Mouse (Mus musculus) midbrain, postnatal 0 days (tissue): Measurements from ENCODE around the gene Hist1h3e. TPM values are rescaled to one million over a fixed set of nuclear protein-coding genes. Genes with fewer than 3 reads are reported as not detected.
"Not testable (repeated sequence)": the region's sequence is repeated elsewhere in the genome, so short reads cannot be mapped to it uniquely, and the experiment has no call there.

Experiments used
- ATAC-seq: fragments of 200-750 bp; cut with Nextera tagmentation; 2 replicates; pipeline ENCODE4 v1.8.0; 2017; ENCODE audit warnings: moderate number of reproducible peaks, mild to moderate bottlenecking, moderate TSS enrichment, moderate library complexity; ENCODE audit not compliant: low FRiP score
- DNase-seq: peaks from one replicate; pipeline ENCODE4 v3.0.0-alpha.2; 2015; ENCODE audit warnings: low spot score
- H3K27ac ChIP-seq: fragments of 300-500 bp; sonication (generic); 2 replicates; pipeline ENCODE4 v1.5.1; 2014; ENCODE audit warnings: low read depth, mild to moderate bottlenecking, low read length, mixed read lengths
- H3K27me3 ChIP-seq: fragments of 300-500 bp; sonication (generic); 2 replicates; pipeline ENCODE4 v1.6.1; 2014; ENCODE audit warnings: low read length, control low read depth, mixed read lengths; ENCODE audit not compliant: insufficient read depth
- H3K36me3 ChIP-seq: fragments of 300-500 bp; sonication (generic); 2 replicates; pipeline ENCODE4 v1.6.1; 2014; ENCODE audit warnings: low read length, control low read depth, mixed read lengths; ENCODE audit not compliant: insufficient read depth
- H3K4me1 ChIP-seq: fragments of 300-500 bp; sonication (generic); 2 replicates; pipeline ENCODE4 v1.6.1; 2014; ENCODE audit warnings: mild to moderate bottlenecking, control low read depth, antibody characterized with exemption, low read length, mixed read lengths; ENCODE audit not compliant: insufficient read depth
- H3K4me2 ChIP-seq: fragments of 300-500 bp; sonication (generic); 2 replicates; pipeline ENCODE4 v1.6.1; 2014; ENCODE audit warnings: low read depth, mild to moderate bottlenecking, low read length, mixed read lengths; ENCODE audit not compliant: poor library complexity, severe bottlenecking
- H3K4me3 ChIP-seq: fragments of 300-500 bp; sonication (generic); 2 replicates; pipeline ENCODE4 v1.5.1; 2014; ENCODE audit warnings: low read depth, mild to moderate bottlenecking, low read length, moderate library complexity
- H3K9ac ChIP-seq: fragments of 300-500 bp; sonication (generic); replicated peaks from 2 replicates; pipeline ENCODE4 v1.6.1; 2014; ENCODE audit warnings: mild to moderate bottlenecking, low read length, moderate library complexity, mixed read lengths; ENCODE audit not compliant: poor library complexity, severe bottlenecking
- H3K9me3 ChIP-seq: fragments of 300-500 bp; sonication (generic); 2 replicates; pipeline ENCODE4 v1.6.1; 2016; ENCODE audit warnings: low read length, control low read depth
- CTCF ChIP-seq: IDR thresholded peaks from 2 replicates; pipeline ENCODE4 v1.5.1; 2016; ENCODE audit warnings: antibody characterized with exemption, mild to moderate bottlenecking
- WGBS: fragments of 180-500 bp; shearing (Covaris S2); extraction: QIAGEN DNeasy Blood & Tissue Kit; methylation state at CpG from one replicate; pipeline ENCODE4 v1.1.7; 2014; 5-methylcytosine and 5-hydroxymethylcytosine counted together
- polyA plus RNA-seq: library from polyadenylated mRNA; unstranded; fragments of >200 nt; fragmentation: Nextera tagmentation; extraction: Ambion mirVana; gene quantifications from 2 replicates; pipeline ENCODE4 v1.2.1, GENCODE M21; 2015
- total RNA-seq: library from RNA; depleted of rRNA; stranded (reverse); fragments of >200 nt; gene quantifications from 2 replicates; pipeline ENCODE4 v1.2.3, GENCODE M21; 2014

Gene Hist1h3e
- total and polyA plus RNA-seq, 2 experiments from 2014 or later, result 1.2 to 384 TPM

DNA sequence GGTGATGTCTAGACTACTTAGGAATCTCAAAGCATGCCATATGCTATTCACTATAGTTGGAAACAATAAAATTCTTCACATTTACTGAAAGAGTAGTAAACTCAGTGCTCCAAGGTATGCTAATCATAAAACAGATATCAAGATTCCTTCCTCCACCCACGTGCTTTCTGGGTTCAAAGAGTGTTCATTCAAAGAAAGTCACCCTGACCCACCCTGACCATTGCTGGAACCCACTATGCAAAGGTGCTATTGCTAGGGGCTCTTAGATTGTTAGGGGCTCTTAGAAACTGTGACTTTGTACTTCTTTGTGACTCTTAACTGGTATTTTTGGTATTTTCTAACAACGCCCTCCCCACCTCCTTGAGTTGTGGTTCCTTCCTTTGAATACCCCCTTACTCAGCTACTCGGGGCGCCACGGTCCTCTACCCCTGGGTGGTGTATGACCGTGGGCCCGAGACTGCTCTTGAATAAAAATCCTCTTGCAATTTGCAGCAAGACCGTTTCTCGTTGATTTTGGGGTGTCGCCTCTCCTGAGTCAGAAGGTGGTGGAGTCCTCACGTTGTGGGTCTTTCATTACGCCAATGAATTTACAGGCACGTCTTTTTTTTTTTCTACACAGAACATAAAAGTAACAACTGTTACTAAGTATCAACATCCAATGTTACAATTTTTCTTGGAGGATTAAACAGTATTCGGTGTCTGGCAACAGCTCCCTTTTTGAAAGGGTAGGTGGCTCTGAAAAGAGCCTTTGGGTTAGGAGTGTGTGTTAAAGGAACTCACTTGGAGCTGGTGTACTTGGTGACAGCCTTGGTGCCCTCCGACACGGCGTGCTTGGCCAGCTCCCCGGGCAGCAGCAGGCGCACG, 11.1 kb upstream of the Hist1h3e start:
- H3K4me3 ChIP-seq, result peak overlapping the region; percentile 30; the same call in 1 of the 2 replicates
- ATAC-seq, H3K27me3 ChIP-seq, H3K36me3 ChIP-seq, DNase-seq, H3K4me1 ChIP-seq, H3K9ac ChIP-seq, H3K9me3 ChIP-seq: not testable (repeated sequence)
- 12% methylated on average over 18 of the region's 20 CpGs for WGBS
- H3K4me2 ChIP-seq, result peak overlapping the region; percentile 54
- peak overlapping the region; percentile 47; the same call in 1 of the 2 replicates for H3K27ac ChIP-seq

- TF ChIP-seq CTCF, result no peak
- peak overlapping the region; percentile 52 for H3K4me2 ChIP-seq
- DNase-seq (no peak), ATAC-seq (no peak)
- no peaks in the 10 kb centered on the region for H3K27me3 ChIP-seq
- no peak overlapping the region for H3K27ac ChIP-seq
- 0 out of 2 replicates have a peak overlapping the region, but pooled peaks have one; percentile 20 for H3K9ac ChIP-seq
- no peaks in the 10 kb centered on the region for H3K9me3 ChIP-seq
- peak overlapping the region; percentile 39; the same call in 1 of the 2 replicates for H3K4me3 ChIP-seq
- WGBS, result 45% methylated on average over 2 of the region's 2 CpGs
- 0 out of 2 replicates have a peak, but pooled peaks cover 8% of the 10 kb centered on the region for H3K4me1 ChIP-seq
- H3K36me3 ChIP-seq, result no peaks in the 10 kb centered on the region
Observed at GRCm38 (mm10) chr13:23572218-23573033, 10.3 kb upstream of the Hist1h3e start.

DNA sequence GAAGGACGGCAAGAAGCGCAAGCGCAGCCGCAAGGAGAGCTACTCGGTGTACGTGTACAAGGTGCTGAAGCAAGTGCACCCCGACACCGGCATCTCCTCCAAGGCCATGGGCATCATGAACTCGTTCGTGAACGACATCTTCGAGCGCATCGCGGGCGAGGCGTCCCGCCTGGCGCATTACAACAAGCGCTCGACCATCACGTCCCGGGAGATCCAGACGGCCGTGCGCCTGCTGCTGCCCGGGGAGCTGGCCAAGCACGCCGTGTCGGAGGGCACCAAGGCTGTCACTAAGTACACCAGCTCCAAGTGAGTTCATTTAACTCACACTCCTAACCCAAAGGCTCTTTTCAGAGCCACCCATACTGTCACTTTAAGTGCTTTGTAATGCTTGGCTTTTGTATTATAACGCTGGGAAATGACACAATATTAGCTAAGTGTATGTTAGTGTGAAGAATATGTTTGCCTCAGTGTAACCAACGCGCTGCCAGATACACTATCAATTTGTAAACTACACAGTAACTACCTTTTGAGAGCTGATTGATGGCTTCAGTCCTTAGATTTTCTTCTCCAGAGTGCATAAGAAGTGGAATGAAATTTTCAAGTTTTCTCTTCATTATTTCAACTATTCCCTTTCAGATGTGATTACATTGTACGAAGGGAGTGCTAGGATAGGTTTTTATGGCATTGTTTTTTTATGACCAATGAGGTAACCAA, 9.5 kb upstream of the Hist1h3e start:
- not testable (repeated sequence) for H3K36me3 ChIP-seq, H3K9me3 ChIP-seq, DNase-seq, H3K4me1 ChIP-seq, ATAC-seq, H3K27me3 ChIP-seq
- WGBS, result under 1% methylated on average over 8 of the region's 34 CpGs
- Histone ChIP-seq H3K4me2 (peak overlapping the region; percentile 52), H3K4me3 (peak overlapping the region; percentile 39), H3K27ac (peak overlapping the region; percentile 86), H3K9ac (peak overlapping the region; percentile 50; the same call in 1 of the 2 replicates)

DNA sequence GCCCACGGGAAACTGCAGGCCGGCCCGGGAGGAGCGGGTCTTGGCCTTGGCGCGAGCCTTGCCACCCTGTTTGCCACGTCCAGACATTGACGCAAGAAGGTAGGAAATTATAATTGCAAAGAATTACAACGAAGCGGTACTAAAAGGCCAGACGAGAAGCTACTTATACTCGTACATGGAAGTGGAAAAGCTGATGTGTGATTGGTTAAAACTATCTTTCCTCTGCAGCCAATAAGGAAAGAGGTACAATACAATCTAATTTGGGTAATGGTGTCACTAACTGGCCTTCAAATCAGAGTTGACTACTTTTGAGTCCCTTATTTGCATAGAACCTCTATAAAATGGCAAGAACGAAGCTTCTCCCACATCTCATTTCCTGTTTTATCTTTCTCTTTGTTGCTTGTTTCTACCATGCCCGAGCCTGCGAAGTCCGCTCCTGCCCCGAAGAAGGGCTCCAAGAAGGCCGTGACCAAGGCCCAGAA, 8.9 kb upstream of the Hist1h3e start, which contains the start of the genes Hist1h2ae and Hist1h2bg:
Hist1h2ae (minus strand) TSS at position 199 of the 482 bp plus-strand sequence.
Hist1h2bg (plus strand) TSS at position 375 of the 482 bp plus-strand sequence.
- H3K4me2 ChIP-seq, result peak within 1 kb of the TSS; percentile 52
- 0% methylated on average over 16 of the region's 18 CpGs for WGBS
- H3K9me3 ChIP-seq, result no peaks in the 10 kb centered on the region
- no peaks in the 10 kb centered on the region for H3K36me3 ChIP-seq
- H3K9ac ChIP-seq, result peak within 1 kb of the TSS; percentile 50; the same call in 1 of the 2 replicates
- DNase-seq, result peak; percentile 97
- H3K27me3 ChIP-seq, result no peaks in the 10 kb centered on the region
- TF ChIP-seq CTCF, result no peak
- 0 out of 2 replicates have a peak, but pooled peaks cover 3% of the 10 kb centered on the region for H3K4me1 ChIP-seq
- H3K4me3 ChIP-seq, result peak within 1 kb of the TSS; percentile 39
- peak; percentile 90 for ATAC-seq
- peak within 1 kb of the TSS; percentile 86 for H3K27ac ChIP-seq

DNA sequence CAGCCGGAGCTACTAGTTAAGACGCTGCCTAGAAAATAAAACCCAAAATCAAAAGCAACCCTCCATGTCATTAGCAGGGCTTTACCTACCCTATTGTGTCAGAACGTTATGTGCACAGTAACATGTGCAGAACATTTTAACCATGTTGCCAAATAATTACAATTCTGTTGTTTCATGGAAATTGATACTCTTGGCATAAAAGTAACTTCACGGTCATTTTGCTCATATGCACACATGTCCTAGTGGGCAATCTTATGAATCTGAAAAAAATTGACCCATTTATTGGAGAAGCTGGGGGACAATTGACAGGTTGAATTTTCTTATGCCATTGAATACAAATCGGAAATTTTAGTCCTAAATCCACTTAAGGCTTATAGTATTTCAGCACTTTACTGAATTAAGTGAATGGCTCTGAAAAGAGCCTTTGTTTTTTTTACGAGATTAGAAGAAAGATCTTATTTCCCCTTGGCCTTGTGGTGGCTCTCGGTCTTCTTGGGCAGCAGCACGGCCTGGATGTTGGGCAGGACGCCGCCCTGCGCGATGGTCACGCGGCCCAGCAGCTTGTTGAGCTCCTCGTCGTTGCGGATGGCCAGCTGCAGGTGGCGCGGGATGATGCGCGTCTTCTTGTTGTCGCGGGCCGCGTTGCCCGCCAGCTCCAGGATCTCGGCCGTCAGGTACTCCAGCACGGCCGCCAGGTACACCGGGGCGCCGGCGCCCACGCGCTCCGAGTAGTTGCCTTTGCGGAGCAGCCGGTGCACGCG, 8.3 kb upstream of the Hist1h3e start:
- peak; percentile 19; the same call in 1 of the 2 replicates for ATAC-seq
- under 1% methylated on average over 15 of the region's 41 CpGs for WGBS
- not testable (repeated sequence) for H3K9me3 ChIP-seq, H3K36me3 ChIP-seq, H3K27me3 ChIP-seq, H3K4me1 ChIP-seq, DNase-seq
- H3K4me3 ChIP-seq, result peak overlapping the region; percentile 39
- 0 out of 2 replicates have a peak overlapping the region, but pooled peaks have one; percentile 36 for H3K9ac ChIP-seq
- H3K4me2 ChIP-seq, result peak overlapping the region; percentile 52
- H3K27ac ChIP-seq, result peak overlapping the region; percentile 86
